Mouse (Mus musculus) bone marrow, adult 2 months (tissue): ENCODE measurements around the gene Snx9. TPM values are rescaled to one million over a fixed set of nuclear protein-coding genes. Genes with fewer than 3 reads are reported as not detected.

Source experiments
- H3K27ac ChIP-seq: fragments of 200-500 bp; 2 replicates; pipeline ENCODE4 v1.5.1; 2012; ENCODE audit warnings: low read depth, mild to moderate bottlenecking, control low read depth, inconsistent platforms, low read length; ENCODE audit not compliant: control insufficient read depth, poor library complexity, insufficient read depth
- H3K4me1 ChIP-seq: fragments of 200-500 bp; 2 replicates; pipeline ENCODE4 v1.6.1; 2011; ENCODE audit warnings: low read length; ENCODE audit not compliant: control insufficient read depth, insufficient read depth
- H3K4me3 ChIP-seq: fragments of 200-500 bp; replicated peaks from 2 replicates; pipeline ENCODE3; 2011; ENCODE audit warnings: mild to moderate bottlenecking, low read depth, low read length, control low read depth; ENCODE audit not compliant: control insufficient read depth
- CTCF ChIP-seq: fragments of 200-500 bp; IDR thresholded peaks from 2 replicates; pipeline ENCODE4 v1.5.1; 2011; ENCODE audit warnings: low read length, control low read depth; ENCODE audit not compliant: control insufficient read depth, insufficient read depth
- POLR2A ChIP-seq: fragments of 200-500 bp; IDR thresholded peaks from 2 replicates; pipeline ENCODE4 v1.6.1; 2011; ENCODE audit warnings: low read depth, mild to moderate bottlenecking, control low read depth, low read length, borderline replicate concordance; ENCODE audit not compliant: control insufficient read depth
- WGBS: fragments of 180-500 bp; shearing (Covaris S2); methylation state at CpG from one replicate; pipeline ENCODE4 v1.1.7; 2018; 5-methylcytosine and 5-hydroxymethylcytosine counted together
- polyA plus RNA-seq: library from polyadenylated mRNA; stranded (reverse); fragments of >200 nt; gene quantifications from 2 replicates; pipeline ENCODE4 v1.2.4, GENCODE M21; 2011; ENCODE audit warnings: low replicate concordance; ENCODE audit not compliant: missing spikeins, insufficient read depth, insufficient read length

The Snx9 gene
- polyA plus RNA-seq, 1 experiment: 16.6 TPM

DNA sequence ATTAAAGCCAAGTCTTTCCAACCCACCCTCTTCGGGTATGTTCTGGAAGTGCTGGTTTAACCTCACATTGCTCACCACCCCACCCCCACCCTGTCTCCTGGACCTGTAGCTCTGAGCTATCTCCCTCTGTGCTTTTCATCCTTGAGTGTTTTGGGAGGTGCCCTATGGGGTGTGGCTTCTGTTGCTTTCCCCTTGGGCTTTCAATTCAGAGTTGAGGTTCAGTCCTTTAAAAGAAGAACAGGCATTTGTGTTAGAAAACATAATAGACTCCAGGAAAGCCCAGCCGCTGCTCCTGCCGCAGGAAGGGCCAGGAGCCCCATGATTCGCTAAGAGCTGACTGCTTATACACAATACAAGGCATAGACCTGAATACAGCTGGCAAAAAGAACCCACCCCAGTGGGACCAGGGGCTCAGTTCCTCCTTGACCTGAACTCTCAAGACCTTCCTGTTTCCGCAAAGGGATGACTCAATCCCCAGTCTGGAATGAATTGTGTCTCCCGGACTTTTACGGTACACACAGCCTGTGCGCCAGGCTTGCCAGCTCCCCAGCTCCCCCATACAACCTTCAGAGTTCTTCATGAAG is 136.9 kb downstream of the Snx9 start:
- 47% methylated on average over 8 of the region's 8 CpGs for WGBS
- no peak for TF ChIP-seq CTCF
- no peak for TF ChIP-seq POLR2A
- H3K27ac ChIP-seq: no peak overlapping the region; the same call in 1 of the 2 replicates
- H3K4me3 ChIP-seq: no peak overlapping the region
- H3K4me1 ChIP-seq: peaks cover 3% of the 10 kb centered on the region

DNA sequence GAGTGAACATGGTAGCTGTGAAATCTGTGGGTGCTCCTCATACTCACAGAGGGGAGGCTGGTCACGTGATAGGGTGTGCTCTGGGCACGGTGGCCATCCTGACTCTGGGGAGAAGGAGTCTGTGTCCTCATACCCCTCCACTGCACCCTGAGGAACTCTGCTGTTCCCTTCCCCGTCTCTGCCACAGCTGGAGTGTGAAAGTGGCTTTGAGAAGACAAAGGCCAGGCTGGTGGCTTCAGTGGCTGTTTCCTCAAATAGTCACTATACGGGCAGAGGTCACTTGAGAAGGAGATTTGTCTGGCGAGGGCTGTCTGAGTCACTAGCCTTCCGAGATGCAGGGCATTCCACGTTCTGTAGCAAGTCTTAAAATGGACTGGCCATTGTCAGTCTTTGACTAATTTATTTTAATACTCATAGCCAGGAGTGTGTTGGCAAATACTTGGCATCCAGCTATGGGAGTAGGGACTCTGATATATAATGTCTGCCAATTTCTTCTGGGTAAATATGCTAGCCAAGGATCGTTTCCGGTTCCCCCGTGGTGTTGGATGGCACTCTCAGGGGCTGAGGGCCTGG is 137.5 kb downstream of the Snx9 start:
- no peak for TF ChIP-seq CTCF
- no peak for TF ChIP-seq POLR2A
- H3K4me3 ChIP-seq: no peak overlapping the region
- WGBS: 57% methylated on average over 10 of the region's 10 CpGs
- peaks cover 3% of the 10 kb centered on the region for H3K4me1 ChIP-seq
- no peak overlapping the region for H3K27ac ChIP-seq

DNA sequence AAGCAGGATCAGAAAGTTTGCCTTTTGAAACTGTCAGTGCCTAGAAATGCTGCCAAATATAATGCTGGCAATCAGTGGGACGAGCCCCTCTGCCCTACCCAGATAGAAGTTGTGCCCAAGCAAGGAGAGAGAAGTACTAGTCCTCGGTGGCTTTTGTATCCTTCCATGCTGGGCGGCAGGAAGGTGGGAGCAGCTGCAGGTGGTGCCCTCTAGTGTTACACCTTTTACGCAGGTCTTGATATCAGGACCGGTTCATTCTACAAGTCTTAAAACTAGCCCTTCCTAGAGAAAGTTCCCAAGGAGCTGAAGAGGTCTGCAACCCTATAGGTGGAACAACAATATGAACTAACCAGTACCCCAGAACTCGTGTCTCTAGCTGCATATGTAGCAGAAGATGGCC is 139.7 kb downstream of the Snx9 start:
- H3K27ac ChIP-seq: no peak overlapping the region
- WGBS: 47% methylated on average over 6 of the region's 6 CpGs
- peaks cover 3% of the 10 kb centered on the region for H3K4me1 ChIP-seq

More for the DNA sequence above, 139.7 kb downstream of the Snx9 start:
- TF ChIP-seq CTCF (peak; percentile 52; the same call in 1 of the 2 replicates), POLR2A (no peak)
- H3K4me3 ChIP-seq: no peak overlapping the region

Other genes starting within 250 kb of the Snx9 start
- gene Synj2, start 100.0 kb downstream of the Snx9 start, polyA plus RNA-seq: 0.92 and 3.1 TPM in 2 replicates
- gene Serac1, start 238.4 kb downstream of the Snx9 start, polyA plus RNA-seq: 1.4 and 2.8 TPM in 2 replicates
- gene Gtf2h5, start 238.5 kb downstream of the Snx9 start, polyA plus RNA-seq: 36.0 and 37.0 TPM in 2 replicates